Mouse (Mus musculus) midbrain, embryonic 14.5 days (tissue): ENCODE measurements around the gene Sytl1. TPM values are rescaled to one million over a fixed set of nuclear protein-coding genes. Genes with fewer than 3 reads are reported as not detected.

Experiments
- ATAC-seq: fragments of 200-750 bp; cut with Nextera tagmentation; 2 replicates; pipeline ENCODE4 v1.8.0; 2017; ENCODE audit warnings: moderate number of reproducible peaks, moderate library complexity; ENCODE audit not compliant: low FRiP score, low TSS enrichment
- DNase-seq: peaks from one replicate; pipeline ENCODE4 v3.0.0-alpha.2; 2015
- H3K27ac ChIP-seq: fragments of 300-500 bp; sonication (generic); replicated peaks from 2 replicates; pipeline ENCODE4 v1.5.1; 2014; ENCODE audit warnings: mild to moderate bottlenecking, low read depth, low read length, moderate library complexity
- H3K27me3 ChIP-seq: fragments of 300-500 bp; sonication (generic); 2 replicates; pipeline ENCODE4 v1.6.1; 2014; ENCODE audit warnings: low read length, control low read depth, mixed read lengths; ENCODE audit not compliant: control insufficient read depth, insufficient read depth
- H3K36me3 ChIP-seq: fragments of 300-500 bp; sonication (generic); 2 replicates; pipeline ENCODE4 v1.6.1; 2014; ENCODE audit warnings: low read length, control low read depth; ENCODE audit not compliant: control insufficient read depth, insufficient read depth
- H3K4me1 ChIP-seq: fragments of 300-500 bp; sonication (generic); 2 replicates; pipeline ENCODE4 v1.6.1; 2014; ENCODE audit warnings: mild to moderate bottlenecking, antibody characterized with exemption, low read length, control low read depth; ENCODE audit not compliant: control insufficient read depth, insufficient read depth
- H3K4me2 ChIP-seq: fragments of 300-500 bp; sonication (generic); 2 replicates; pipeline ENCODE4 v1.6.1; 2014; ENCODE audit warnings: mild to moderate bottlenecking, low read length, moderate library complexity
- H3K4me3 ChIP-seq: fragments of 300-500 bp; sonication (generic); replicated peaks from 2 replicates; pipeline ENCODE4 v1.5.1; 2014; ENCODE audit warnings: low read depth, low read length
- H3K9ac ChIP-seq: fragments of 300-500 bp; sonication (generic); replicated peaks from 2 replicates; pipeline ENCODE4 v1.6.1; 2014; ENCODE audit warnings: mild to moderate bottlenecking, low read length, moderate library complexity
- H3K9me3 ChIP-seq: fragments of 300-500 bp; sonication (generic); 2 replicates; pipeline ENCODE4 v1.6.1; 2016; ENCODE audit warnings: low read length, control low read depth, mixed read lengths; ENCODE audit not compliant: control insufficient read depth
- WGBS: fragments of 180-500 bp; shearing (Covaris S2); extraction: QIAGEN DNeasy Blood & Tissue Kit; methylation state at CpG from one replicate; pipeline ENCODE4 v1.1.7; 2014; 5-methylcytosine and 5-hydroxymethylcytosine counted together
- polyA plus RNA-seq: library from polyadenylated mRNA; unstranded; fragments of >200 nt; fragmentation: Nextera tagmentation; extraction: Ambion mirVana; gene quantifications from 2 replicates; pipeline ENCODE4 v1.2.1, GENCODE M21; 2014

The Sytl1 gene
- polyA plus RNA-seq, 1 experiment from 2014 or later: 0.25 TPM

GRCm38 (mm10) chr4:133210023-133210787, 52.7 kb downstream of the Sytl1 start:
- Histone ChIP-seq H3K9me3 (no peaks in the 10 kb centered on the region), H3K36me3 (no peaks in the 10 kb centered on the region), H3K4me3 (no peak overlapping the region), H3K27me3 (peaks cover 24% of the 10 kb centered on the region), H3K9ac (no peak overlapping the region), H3K4me2 (no peak overlapping the region), H3K4me1 (peaks cover 18% of the 10 kb centered on the region; the same call in 1 of the 2 replicates), H3K27ac (no peak overlapping the region)
- WGBS: 92% methylated on average over 24 of the region's 24 CpGs
- DNase-seq (no peak), ATAC-seq (no peak)

GRCm38 (mm10) chr4:133209366-133209765, 53.5 kb downstream of the Sytl1 start:
- H3K9me3 ChIP-seq: no peaks in the 10 kb centered on the region
- peak; percentile 88 for DNase-seq
- H3K9ac ChIP-seq: no peak overlapping the region
- no peak overlapping the region for H3K4me3 ChIP-seq
- no peak for ATAC-seq
- H3K27me3 ChIP-seq: peaks cover 24% of the 10 kb centered on the region
- peaks cover 24% of the 10 kb centered on the region for H3K4me1 ChIP-seq
- H3K4me2 ChIP-seq: no peak overlapping the region
- no peak overlapping the region for H3K27ac ChIP-seq
- 5% methylated on average over 11 of the region's 11 CpGs for WGBS
- H3K36me3 ChIP-seq: no peaks in the 10 kb centered on the region

GRCm38 (mm10) chr4:133204379-133204778, 58.5 kb downstream of the Sytl1 start:
- no peak for ATAC-seq
- Histone ChIP-seq H3K27me3 (no peaks in the 10 kb centered on the region), H3K4me2 (no peak overlapping the region), H3K4me1 (peaks cover 27% of the 10 kb centered on the region; the same call in 1 of the 2 replicates), H3K4me3 (no peak overlapping the region), H3K9me3 (no peaks in the 10 kb centered on the region), H3K9ac (no peak overlapping the region), H3K27ac (peak overlapping the region; percentile 61), H3K36me3 (no peaks in the 10 kb centered on the region)
- DNase-seq: peak; percentile 47
- 44% methylated on average over 7 of the region's 7 CpGs for WGBS

- Histone ChIP-seq H3K4me1 (peaks cover 33% of the 10 kb centered on the region), H3K27ac (no peak overlapping the region), H3K9ac (no peak overlapping the region; the same call in 1 of the 2 replicates), H3K9me3 (no peaks in the 10 kb centered on the region), H3K27me3 (no peaks in the 10 kb centered on the region), H3K36me3 (no peaks in the 10 kb centered on the region), H3K4me2 (no peak overlapping the region), H3K4me3 (no peak overlapping the region)
- 57% methylated on average over 3 of the region's 3 CpGs for WGBS
- DNase-seq: no peak
- no peak for ATAC-seq
These were observed 59.3 kb downstream of the Sytl1 start for GRCm38 (mm10) chr4:133203591-133203990.

Other genes with a start within 250 kb of the Sytl1 start
- gene Wasf2, start 132.6 kb downstream of the Sytl1 start, polyA plus RNA-seq: 19.6 and 23.1 TPM in 2 replicates
- gene Cd164l2, start 51.0 kb downstream of the Sytl1 start, polyA plus RNA-seq: 0.95 and 2.9 TPM in 2 replicates
- 1.3 and 2.4 TPM in 2 replicates for gene Gpr3, start 50.6 kb downstream of the Sytl1 start, polyA plus RNA-seq
- 0.92 and 1.9 TPM in 2 replicates for gene Map3k6, start 22.3 kb downstream of the Sytl1 start, polyA plus RNA-seq
- gene Tmem222, start 14.7 kb upstream of the Sytl1 start, polyA plus RNA-seq: 115 and 121 TPM in 2 replicates
- gene Wdtc1, start 90.4 kb upstream of the Sytl1 start, polyA plus RNA-seq: 21.3 and 24.9 TPM in 2 replicates
- gene Slc9a1, start 106.6 kb upstream of the Sytl1 start, polyA plus RNA-seq: 8.2 and 8.3 TPM in 2 replicates
- 0.09 and 0.15 TPM in 2 replicates for gene Tent5b, start 217.0 kb upstream of the Sytl1 start, polyA plus RNA-seq
- 5.5 and 7.8 TPM in 2 replicates for gene Trnp1, start 235.4 kb upstream of the Sytl1 start, polyA plus RNA-seq